Mouse (Mus musculus) cerebellum, adult 2 months (tissue): Measurements from ENCODE around the gene Cybrd1.

ENCODE experiments used
- CTCF ChIP-seq: fragments of 200-500 bp; IDR thresholded peaks from 2 replicates; pipeline ENCODE4 v1.5.1; 2011; ENCODE audit warnings: low read depth, mild to moderate bottlenecking, control low read depth, low read length, moderate library complexity, borderline replicate concordance; ENCODE audit not compliant: insufficient read depth
- POLR2A ChIP-seq: fragments of 200-500 bp; IDR thresholded peaks from 2 replicates; pipeline ENCODE4 v1.6.1; 2011; ENCODE audit warnings: low read length, control low read depth, borderline replicate concordance; ENCODE audit not compliant: insufficient read depth

DNA sequence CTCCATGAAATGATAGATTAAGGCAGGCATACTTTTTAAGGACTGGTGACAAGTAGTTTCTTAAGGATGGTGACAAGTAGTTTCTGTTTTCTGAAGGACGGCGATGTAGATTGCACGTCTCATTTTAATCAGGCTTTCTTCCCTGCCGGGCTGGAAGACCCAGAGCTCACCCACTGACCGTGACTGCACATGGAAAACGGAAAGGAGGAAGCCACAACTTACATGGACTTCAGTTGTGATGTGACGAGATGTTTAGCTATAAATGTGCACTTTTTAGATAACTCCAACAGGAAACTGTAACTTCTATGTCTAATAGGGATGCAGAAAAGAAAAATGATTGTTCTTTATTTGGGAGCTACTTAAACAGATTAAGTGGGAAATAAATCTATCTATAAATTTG lies 24.7 kb downstream of the Cybrd1 start:
- no peak for TF ChIP-seq POLR2A
- TF ChIP-seq CTCF = no peak
